Mouse (Mus musculus) stomach, embryonic 16.5 days (tissue): Measurements from ENCODE around the gene Zfp286. TPM values are rescaled to one million over a fixed set of nuclear protein-coding genes. Genes with fewer than 3 reads are reported as not detected.
A peak's percentile ranks its signal among the peaks of the same experiment; 100 is the strongest.

Experiments
- ATAC-seq: fragments of 200-750 bp; cut with Nextera tagmentation; 2 replicates; pipeline ENCODE4 v1.8.0; 2017; ENCODE audit warnings: moderate number of reproducible peaks, moderate TSS enrichment; ENCODE audit not compliant: insufficient read depth, low FRiP score
- H3K27ac ChIP-seq: fragments of 300-500 bp; sonication (generic); 2 replicates; pipeline ENCODE4 v1.5.1; 2014; ENCODE audit warnings: low read length
- H3K27me3 ChIP-seq: fragments of 300-500 bp; sonication (generic); 2 replicates; pipeline ENCODE4 v1.6.1; 2014; ENCODE audit warnings: low read length, control low read depth, mixed read lengths; ENCODE audit not compliant: control insufficient read depth, insufficient read depth
- H3K36me3 ChIP-seq: fragments of 300-500 bp; sonication (generic); 2 replicates; pipeline ENCODE4 v1.6.1; 2014; ENCODE audit warnings: low read length; ENCODE audit not compliant: control insufficient read depth, insufficient read depth
- H3K4me1 ChIP-seq: fragments of 300-500 bp; sonication (generic); 2 replicates; pipeline ENCODE4 v1.6.1; 2014; ENCODE audit warnings: low read length, control low read depth, mixed read lengths; ENCODE audit not compliant: control insufficient read depth, insufficient read depth
- H3K4me2 ChIP-seq: fragments of 300-500 bp; sonication (generic); 2 replicates; pipeline ENCODE4 v1.6.1; 2014; ENCODE audit warnings: low read depth, low read length, mixed read lengths
- H3K4me3 ChIP-seq: fragments of 300-500 bp; sonication (generic); replicated peaks from 2 replicates; pipeline ENCODE4 v1.5.1; 2014; ENCODE audit warnings: mild to moderate bottlenecking, low read length
- H3K9ac ChIP-seq: fragments of 300-500 bp; sonication (generic); 2 replicates; pipeline ENCODE4 v1.6.1; 2014; ENCODE audit warnings: low read length
- H3K9me3 ChIP-seq: fragments of 300-500 bp; sonication (generic); replicated peaks from 2 replicates; pipeline ENCODE4 v1.6.1; 2016; ENCODE audit warnings: low read length, control low read depth; ENCODE audit not compliant: control insufficient read depth
- WGBS: fragments of 180-500 bp; shearing (Covaris S2); extraction: QIAGEN DNeasy Blood & Tissue Kit; methylation state at CpG from one replicate; pipeline ENCODE4 v1.1.7; 2014; 5-methylcytosine and 5-hydroxymethylcytosine counted together
- polyA plus RNA-seq: library from polyadenylated mRNA; unstranded; fragments of >200 nt; fragmentation: Nextera tagmentation; extraction: Ambion mirVana; gene quantifications from 2 replicates; pipeline ENCODE4 v1.2.1, GENCODE M21; 2015

Gene Zfp286
- polyA plus RNA-seq: 14.5 and 14.6 TPM in 2 replicates

DNA sequence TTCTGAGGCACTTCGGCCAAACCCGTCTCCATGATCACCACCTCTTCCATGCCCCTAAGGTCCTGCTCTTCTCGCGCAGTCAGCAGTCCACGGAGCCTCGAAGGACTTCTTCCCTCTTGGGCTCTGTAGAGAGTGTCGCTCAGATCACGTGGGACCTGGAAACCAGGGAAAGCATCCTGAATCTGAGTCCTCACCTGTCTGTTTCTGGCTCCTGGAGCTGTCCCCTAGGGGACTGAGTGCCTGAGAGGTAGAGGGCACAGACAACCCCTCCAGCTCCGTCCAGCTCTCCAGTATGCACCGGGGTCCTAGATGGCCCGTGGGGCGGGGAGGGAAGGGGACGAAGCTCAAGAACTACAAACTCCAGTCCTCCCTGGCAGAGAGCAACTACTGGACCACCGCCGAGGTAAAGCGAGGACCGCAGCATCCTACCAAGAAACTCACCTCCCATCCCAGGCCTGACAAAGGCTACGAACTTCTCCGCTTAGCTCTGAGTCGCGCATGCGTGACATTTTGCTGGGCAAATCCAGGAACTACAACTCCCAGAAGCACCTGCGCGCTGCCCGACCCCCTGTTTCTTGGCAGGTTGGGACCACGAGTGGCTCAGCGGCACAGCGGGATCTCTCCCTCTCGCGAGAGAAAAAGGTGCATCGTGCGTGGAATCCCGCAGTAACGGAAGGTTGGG is at the start of gene Zfp286:
Gene Zfp286, minus strand, starts transcription at position 528 of the 682 bp plus-strand sequence.
- Histone ChIP-seq H3K27ac (no peak within 1 kb of the TSS), H3K4me1 (peaks cover 8% of the 10 kb centered on the region; the same call in 1 of the 2 replicates), H3K4me2 (peak within 1 kb of the TSS; percentile 89), H3K4me3 (peak within 1 kb of the TSS; percentile 72), H3K36me3 (peaks cover 9% of the 10 kb centered on the region), H3K9ac (peak within 1 kb of the TSS; percentile 92), H3K9me3 (no peaks in the 10 kb centered on the region), H3K27me3 (no peaks in the 10 kb centered on the region)
- 6% methylated on average over 34 of the region's 34 CpGs for WGBS
- peak; percentile 93 for ATAC-seq

- H3K4me3 ChIP-seq: no peak overlapping the region
- 0 out of 2 replicates have a peak, but pooled peaks cover under 1% of the 10 kb centered on the region for H3K4me1 ChIP-seq
- H3K9ac ChIP-seq: no peak overlapping the region
- no peak overlapping the region for H3K27ac ChIP-seq
- H3K27me3 ChIP-seq: no peaks in the 10 kb centered on the region
- H3K36me3 ChIP-seq: no peaks in the 10 kb centered on the region; the same call in 1 of the 2 replicates
- H3K4me2 ChIP-seq: no peak overlapping the region
- no peak for ATAC-seq
- no peaks in the 10 kb centered on the region for H3K9me3 ChIP-seq
These were observed 42.6 kb upstream of the Zfp286 start for GRCm38 (mm10) chr11:62831906-62832305.

- WGBS: 87% methylated on average over 2 of the region's 2 CpGs
- H3K9ac ChIP-seq: no peak overlapping the region
- no peaks in the 10 kb centered on the region for H3K36me3 ChIP-seq
- no peaks in the 10 kb centered on the region for H3K9me3 ChIP-seq
- H3K4me2 ChIP-seq: no peak overlapping the region
- H3K4me3 ChIP-seq: no peak overlapping the region
- 0 out of 2 replicates have a peak, but pooled peaks cover 6% of the 10 kb centered on the region for H3K4me1 ChIP-seq
- no peaks in the 10 kb centered on the region for H3K27me3 ChIP-seq
- no peak overlapping the region for H3K27ac ChIP-seq
- no peak for ATAC-seq
These were observed 41.1 kb upstream of the Zfp286 start for GRCm38 (mm10) chr11:62830387-62830786.

DNA sequence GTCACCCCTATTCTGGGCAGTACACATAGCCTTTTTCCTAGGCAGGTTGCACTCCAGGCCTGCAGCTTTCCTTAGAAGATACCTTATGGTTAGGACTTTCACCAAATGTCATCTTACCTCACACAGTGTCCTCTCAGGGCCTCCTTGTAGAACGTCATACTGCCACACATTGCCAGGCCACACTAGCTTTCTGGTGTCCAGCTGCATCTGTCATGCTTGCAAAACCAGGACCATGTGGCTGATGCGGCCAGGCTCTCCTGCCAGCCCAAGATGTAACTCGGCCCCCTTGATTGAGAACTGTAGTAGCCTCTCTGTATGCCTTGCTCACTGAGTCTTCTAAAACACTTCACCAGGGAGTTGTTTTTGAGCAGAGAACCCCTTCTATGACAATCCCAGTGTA is 38.6 kb upstream of the Zfp286 start:
- no peak overlapping the region for H3K4me2 ChIP-seq
- H3K9me3 ChIP-seq: no peaks in the 10 kb centered on the region
- peaks cover 18% of the 10 kb centered on the region; the same call in 1 of the 2 replicates for H3K4me1 ChIP-seq
- 80% methylated on average over 3 of the region's 3 CpGs for WGBS
- H3K9ac ChIP-seq: no peak overlapping the region
- H3K27me3 ChIP-seq: no peaks in the 10 kb centered on the region
- H3K27ac ChIP-seq: no peak overlapping the region
- ATAC-seq: no peak
- no peaks in the 10 kb centered on the region for H3K36me3 ChIP-seq
- H3K4me3 ChIP-seq: no peak overlapping the region

GRCm38 (mm10) chr11:62827135-62827534 is 37.9 kb upstream of the Zfp286 start:
- ATAC-seq: peak; percentile 82
- Histone ChIP-seq H3K4me1 (peaks cover 20% of the 10 kb centered on the region), H3K27me3 (no peaks in the 10 kb centered on the region), H3K36me3 (no peaks in the 10 kb centered on the region), H3K27ac (peak overlapping the region; percentile 85; the same call in 1 of the 2 replicates), H3K4me3 (no peak overlapping the region), H3K4me2 (no peak overlapping the region), H3K9ac (no peak overlapping the region), H3K9me3 (no peaks in the 10 kb centered on the region)
- 64% methylated on average over 4 of the region's 4 CpGs for WGBS

DNA sequence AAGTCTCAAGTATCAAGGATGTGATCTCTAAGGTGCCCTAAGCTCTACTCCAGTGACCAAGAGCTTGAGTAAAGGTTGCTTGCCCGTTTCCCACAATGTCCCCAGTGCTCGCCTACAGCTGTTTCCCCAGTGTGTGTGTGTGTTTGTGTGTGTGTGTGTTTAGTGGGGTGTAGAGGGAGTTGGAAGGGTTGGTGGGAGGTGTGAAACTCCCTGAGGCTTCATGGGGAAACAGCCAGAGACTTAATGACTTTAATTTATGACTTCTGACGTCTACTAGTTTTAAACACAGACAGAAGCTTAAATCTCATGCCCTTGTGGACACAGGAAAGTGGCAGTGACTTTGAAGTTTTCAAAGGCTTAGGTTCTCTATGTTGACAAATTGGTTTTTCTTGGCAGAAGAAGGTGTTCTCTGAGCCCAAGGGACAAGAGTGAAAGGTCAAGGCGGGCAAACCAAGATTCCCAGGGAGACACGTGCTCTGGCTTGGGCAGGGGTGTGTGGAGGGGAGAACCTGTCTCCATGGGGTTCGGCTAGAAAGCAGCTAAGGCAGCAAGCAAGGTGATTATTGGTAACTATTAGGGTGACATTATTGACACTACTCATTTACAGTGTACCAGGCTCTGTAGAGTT is 37.0 kb upstream of the Zfp286 start:
- Histone ChIP-seq H3K27ac (peak overlapping the region; percentile 85), H3K9me3 (no peaks in the 10 kb centered on the region), H3K9ac (peak overlapping the region; percentile 17; the same call in 1 of the 2 replicates), H3K36me3 (no peaks in the 10 kb centered on the region), H3K4me1 (peaks cover 24% of the 10 kb centered on the region), H3K4me3 (no peak overlapping the region), H3K4me2 (peak overlapping the region; percentile 24; the same call in 1 of the 2 replicates), H3K27me3 (no peaks in the 10 kb centered on the region)
- peak; percentile 12; the same call in 1 of the 2 replicates for ATAC-seq
- WGBS: 52% methylated on average over 6 of the region's 6 CpGs

- Histone ChIP-seq H3K9me3 (no peaks in the 10 kb centered on the region), H3K4me2 (peak overlapping the region; percentile 24; the same call in 1 of the 2 replicates), H3K36me3 (no peaks in the 10 kb centered on the region), H3K27ac (peak overlapping the region; percentile 85), H3K4me3 (no peak overlapping the region), H3K27me3 (no peaks in the 10 kb centered on the region), H3K4me1 (peaks cover 29% of the 10 kb centered on the region), H3K9ac (peak overlapping the region; percentile 17; the same call in 1 of the 2 replicates)
- 60% methylated on average over 9 of the region's 9 CpGs for WGBS
- ATAC-seq: peak; percentile 65; the same call in 1 of the 2 replicates
These were observed 36.2 kb upstream of the Zfp286 start for GRCm38 (mm10) chr11:62825222-62826105.

DNA sequence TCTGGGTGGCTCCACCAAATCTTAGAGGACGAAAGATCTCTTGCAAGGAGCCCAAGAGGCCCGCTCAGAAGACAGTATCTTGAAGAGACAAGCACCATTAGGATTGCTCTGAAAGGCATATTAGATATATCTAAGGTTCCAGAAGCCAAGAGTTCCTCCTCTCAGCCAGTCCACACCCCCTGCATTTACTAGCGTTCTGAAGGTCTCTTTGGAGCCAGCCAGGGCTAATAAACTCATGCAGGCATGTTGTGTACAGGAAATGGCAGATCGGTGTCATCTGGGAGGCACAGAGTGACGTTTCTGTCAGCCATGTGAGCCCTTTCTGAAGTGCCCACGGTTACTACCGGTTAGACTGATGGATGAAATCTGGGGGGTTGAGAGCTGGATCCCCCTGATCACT is 34.9 kb upstream of the Zfp286 start:
- Histone ChIP-seq H3K9ac (no peak overlapping the region), H3K27me3 (no peaks in the 10 kb centered on the region), H3K4me3 (no peak overlapping the region), H3K4me1 (peaks cover 35% of the 10 kb centered on the region), H3K27ac (no peak overlapping the region), H3K9me3 (no peaks in the 10 kb centered on the region), H3K4me2 (no peak overlapping the region), H3K36me3 (no peaks in the 10 kb centered on the region)
- ATAC-seq: no peak
- WGBS: 64% methylated on average over 7 of the region's 7 CpGs
